Mouse (Mus musculus): ENCODE measurements around the gene Pop7. TPM values are rescaled to one million over a fixed set of nuclear protein-coding genes. Genes with fewer than 3 reads are reported as not detected.

The Pop7 gene
- polyA plus RNA-seq, 1 experiment from 2014 or later = 33.4 TPM

- no peaks in the 10 kb centered on the region for H3K4me1 ChIP-seq (replicated peaks)
- no peak for ATAC-seq (ENCODE audit: insufficient read depth)
- 22% methylated on average over 6 of the region's 6 CpGs for whole genome bisulfite sequencing (ENCODE audit: insufficient replicate concordance)
- no peaks in the 10 kb centered on the region for H3K27me3 ChIP-seq
- no peaks in the 10 kb centered on the region for H3K9me3 ChIP-seq (replicated peaks)
- H3K27ac ChIP-seq (replicated peaks) = no peak overlapping the region
- H3K36me3 ChIP-seq (replicated peaks) = no peaks in the 10 kb centered on the region
- no peak overlapping the region for H3K9ac ChIP-seq
- H3K4me3 ChIP-seq (replicated peaks) = no peak overlapping the region
- no peak overlapping the region for H3K4me2 ChIP-seq
Measured at GRCm38 (mm10) chr5:137455206-137455605, 47.1 kb downstream of the Pop7 start.

Small RNA genes within 50 kb of the gene (microRNA-seq; reads per million reads assigned to microRNA genes)
- gene Mir6418 = 0.76 reads per million

Other genes with a start within 250 kb of the Pop7 start
- 17.2 and 20.7 TPM in 2 replicates for gene Ache, start 215.0 kb downstream of the Pop7 start, polyA plus RNA-seq (2015; fragmentation: Nextera tagmentation; extraction: Ambion mirVana)
- gene Ufsp1, start 207.9 kb downstream of the Pop7 start, polyA plus RNA-seq (2015; fragmentation: Nextera tagmentation; extraction: Ambion mirVana) = 7.4 and 9.6 TPM in 2 replicates
- 68.0 and 76.9 TPM in 2 replicates for gene Srrt, start 194.8 kb downstream of the Pop7 start, polyA plus RNA-seq (2015; fragmentation: Nextera tagmentation; extraction: Ambion mirVana)
- 8.2 and 11.2 TPM in 2 replicates for gene Trip6, start 188.1 kb downstream of the Pop7 start, polyA plus RNA-seq (2015; fragmentation: Nextera tagmentation; extraction: Ambion mirVana)
- gene Slc12a9, start 168.9 kb downstream of the Pop7 start, polyA plus RNA-seq (2015; fragmentation: Nextera tagmentation; extraction: Ambion mirVana) = 3.2 and 3.8 TPM in 2 replicates
- gene Ephb4, start 152.4 kb downstream of the Pop7 start, polyA plus RNA-seq (2015; fragmentation: Nextera tagmentation; extraction: Ambion mirVana) = 7.6 and 8.6 TPM in 2 replicates
- gene Zan, start 25.5 kb downstream of the Pop7 start, polyA plus RNA-seq (2015; fragmentation: Nextera tagmentation; extraction: Ambion mirVana) = 0.07 and 0.25 TPM in 2 replicates
- gene Gigyf1, start 16.0 kb upstream of the Pop7 start, polyA plus RNA-seq (2015; fragmentation: Nextera tagmentation; extraction: Ambion mirVana) = 3.2 and 3.8 TPM in 2 replicates
- gene Epo, start 30.7 kb upstream of the Pop7 start, polyA plus RNA-seq (2015; fragmentation: Nextera tagmentation; extraction: Ambion mirVana) = 0.68 and 1.0 TPM in 2 replicates
- 150 and 161 TPM in 2 replicates for gene Gnb2, start 31.0 kb upstream of the Pop7 start, polyA plus RNA-seq (2015; fragmentation: Nextera tagmentation; extraction: Ambion mirVana)
- 0.07 TPM in 2 replicates for gene Actl6b, start 51.0 kb upstream of the Pop7 start, polyA plus RNA-seq (2015; fragmentation: Nextera tagmentation; extraction: Ambion mirVana)
- gene Tfr2, start 67.3 kb upstream of the Pop7 start, polyA plus RNA-seq (2015; fragmentation: Nextera tagmentation; extraction: Ambion mirVana) = 55.1 and 65.5 TPM in 2 replicates
- gene Mospd3, start 98.5 kb upstream of the Pop7 start, polyA plus RNA-seq (2015; fragmentation: Nextera tagmentation; extraction: Ambion mirVana) = 29.7 and 31.7 TPM in 2 replicates
- gene Pcolce, start 111.3 kb upstream of the Pop7 start, polyA plus RNA-seq (2015; fragmentation: Nextera tagmentation; extraction: Ambion mirVana) = 16.6 and 17.4 TPM in 2 replicates
- gene Fbxo24, start 126.5 kb upstream of the Pop7 start, polyA plus RNA-seq (2015; fragmentation: Nextera tagmentation; extraction: Ambion mirVana) = not detected in 2 replicates
- gene Lrch4, start 126.6 kb upstream of the Pop7 start, polyA plus RNA-seq (2015; fragmentation: Nextera tagmentation; extraction: Ambion mirVana) = 25.7 and 26.4 TPM in 2 replicates
- 6.0 and 7.8 TPM in 2 replicates for gene Gm20605, start 126.7 kb upstream of the Pop7 start, polyA plus RNA-seq (2015; fragmentation: Nextera tagmentation; extraction: Ambion mirVana)
- gene Sap25, start 138.8 kb upstream of the Pop7 start, polyA plus RNA-seq (2015; fragmentation: Nextera tagmentation; extraction: Ambion mirVana) = 3.6 and 4.6 TPM in 2 replicates
- 0.07 TPM in 1 of 2 replicates, not detected in the other for gene Irs3, start 143.2 kb upstream of the Pop7 start, polyA plus RNA-seq (2015; fragmentation: Nextera tagmentation; extraction: Ambion mirVana)
- gene Agfg2, start 182.2 kb upstream of the Pop7 start, polyA plus RNA-seq (2015; fragmentation: Nextera tagmentation; extraction: Ambion mirVana) = 35.3 and 35.6 TPM in 2 replicates
- 0.21 and 0.39 TPM in 2 replicates for gene Nyap1, start 239.1 kb upstream of the Pop7 start, polyA plus RNA-seq (2015; fragmentation: Nextera tagmentation; extraction: Ambion mirVana)
- 68.8 and 75.1 TPM in 2 replicates for gene Tsc22d4, start 243.2 kb upstream of the Pop7 start, polyA plus RNA-seq (2015; fragmentation: Nextera tagmentation; extraction: Ambion mirVana)

All from liver, embryonic 15.5 days (tissue).